Mouse (Mus musculus) 3T3-L1 (cell line): ENCODE data around the gene Prss38.

Experiments used
- DNase-seq: peaks from one replicate; pipeline ENCODE4 v3.0.0-alpha.2; 2015; ENCODE audit warnings: low read depth, low spot score

Prss38 gene

GRCm38 (mm10) chr11:59327625-59328024 is 47.8 kb downstream of the Prss38 start:
- no peak for DNase-seq

GRCm38 (mm10) chr11:59324777-59325176 is 50.7 kb downstream of the Prss38 start:
- DNase-seq, result no peak

GRCm38 (mm10) chr11:59322988-59323387 is 52.5 kb downstream of the Prss38 start:
- no peak for DNase-seq
